14 mouse cellular contexts compared by ENCODE assay signal in the genomic region with DNA sequence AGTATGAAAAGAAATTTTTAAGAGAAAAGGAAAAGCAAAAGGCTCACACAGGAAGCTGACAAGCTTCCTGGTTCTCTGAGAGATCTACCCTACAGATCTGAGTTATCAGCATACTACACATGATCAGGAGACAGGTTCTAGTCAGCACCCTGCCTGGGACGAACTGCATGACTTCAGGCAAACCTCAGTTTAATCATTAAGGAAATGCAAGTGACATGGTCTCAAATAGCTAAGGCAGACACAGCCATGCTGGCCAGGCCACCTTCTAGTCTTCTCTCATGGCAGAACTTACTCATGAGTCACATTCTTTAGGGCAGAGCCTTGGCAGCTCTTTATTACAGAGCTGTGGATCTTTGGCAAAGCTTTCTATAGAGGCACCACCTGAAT.
DNase-seq lines count a peak whose midpoint lies in the region; TF ChIP-seq lines count a peak whose summit lies in the region.
"Had no signal": no experiment of that assay in that cellular context is flagged by ENCODE, and none has a peak within 500 bp of the region (broad histone marks: within the 10 kb centered on the region; RNA-seq: fewer than 3 reads in every experiment).

No protein-coding gene starts in this region.

- no peaks in the 10 kb centered on the region for H3K27me3 ChIP-seq in kidney, adult 2 months (replicated peaks; ENCODE audit: control insufficient read depth, insufficient read depth, low read length)
- H3K27me3 ChIP-seq: lung, embryonic 15.5 days; megakaryocyte, embryonic 14.5 days had no signal

- no peaks in the 10 kb centered on the region for H3K36me3 ChIP-seq in kidney, adult 2 months (ENCODE audit: control insufficient read depth, insufficient read depth, low read length)
- H3K36me3 ChIP-seq: lung, embryonic 15.5 days had no signal

- H3K27ac ChIP-seq in kidney, adult 2 months (ENCODE audit: insufficient read depth, low read depth, low read length): no peak overlapping the region
- H3K27ac ChIP-seq: lung, embryonic 15.5 days had no signal

- H3K4me1 ChIP-seq in kidney, adult 2 months (ENCODE audit: control insufficient read depth, insufficient read depth, low read length): 0 out of 2 replicates have a peak, but pooled peaks cover 5% of the 10 kb centered on the region
- H3K4me1 ChIP-seq: megakaryocyte, embryonic 14.5 days had no signal

- H3K4me3 ChIP-seq in kidney, adult 2 months (ENCODE audit: insufficient read depth, low read depth, low read length): no peak overlapping the region
- H3K4me3 ChIP-seq: lung, embryonic 15.5 days; megakaryocyte, embryonic 14.5 days had no signal

- WGBS in kidney, adult 2 months: 0% methylated on average over 1 of the region's 1 CpGs
- 18% methylated on average over 1 of the region's 1 CpGs for WGBS in large intestine, adult 2 months

- DNase-seq in 3T3-L1 (ENCODE audit: low read depth, low spot score) (peak; percentile 9), 416B (ENCODE audit: low read depth) (peak; percentile 19)
- peak; percentile 41 for DNase-seq in kidney, adult 2 months
- DNase-seq in large intestine, adult 2 months (ENCODE audit: low read depth, low spot score): peak; percentile 45
- no peak for DNase-seq in spleen, postnatal 14 days (ENCODE audit: low spot score in 2 of 2)
- no peak for DNase-seq in spleen, postnatal 4 days (ENCODE audit: low spot score in 2 of 2)
- DNase-seq in retina, embryonic 14.5 days (ENCODE audit: low spot score): no peak
- no peak for DNase-seq in urinary bladder, postnatal 14 days (ENCODE audit: low spot score)
- DNase-seq: cerebellum, adult 2 months; heart, postnatal 14 days; layer of hippocampus, postnatal 36 days; thymus, postnatal 14 days had no signal

- no peak for TF ChIP-seq POLR2A in kidney, adult 2 months (IDR thresholded peaks at IDR 0.05; ENCODE audit: low read depth, low read length)

- no peak for TF ChIP-seq CTCF in kidney, adult 2 months (conservative IDR thresholded peaks at IDR 0.05; ENCODE audit: insufficient read depth, insufficient read length, low read depth, low read length)

Comparison
In these comparisons a context has a peak if more than half of its experiments do, and no peak if none do; other contexts are left out.
1. DNase-seq: peak in 3T3-L1 (single experiment), 416B (single experiment), kidney, adult 2 months (single experiment) and large intestine, adult 2 months (single experiment); none in spleen, postnatal 14 days (0 of 2), spleen, postnatal 4 days (0 of 2), retina, embryonic 14.5 days (single experiment) and urinary bladder, postnatal 14 days (single experiment).